Mouse (Mus musculus): ENCODE data around the gene Klf8. TPM values are rescaled to one million over a fixed set of nuclear protein-coding genes. Genes with fewer than 3 reads are reported as not detected.
"Not testable (repeated sequence)": the region's sequence is repeated elsewhere in the genome, so short reads cannot be mapped to it uniquely, and the experiment has no call there.

Gene Klf8
- total RNA-seq (2015) (5.7 and 7.0 TPM in 2 replicates), total RNA-seq (2017) (3.5 and 11.2 TPM in 2 replicates)

DNA sequence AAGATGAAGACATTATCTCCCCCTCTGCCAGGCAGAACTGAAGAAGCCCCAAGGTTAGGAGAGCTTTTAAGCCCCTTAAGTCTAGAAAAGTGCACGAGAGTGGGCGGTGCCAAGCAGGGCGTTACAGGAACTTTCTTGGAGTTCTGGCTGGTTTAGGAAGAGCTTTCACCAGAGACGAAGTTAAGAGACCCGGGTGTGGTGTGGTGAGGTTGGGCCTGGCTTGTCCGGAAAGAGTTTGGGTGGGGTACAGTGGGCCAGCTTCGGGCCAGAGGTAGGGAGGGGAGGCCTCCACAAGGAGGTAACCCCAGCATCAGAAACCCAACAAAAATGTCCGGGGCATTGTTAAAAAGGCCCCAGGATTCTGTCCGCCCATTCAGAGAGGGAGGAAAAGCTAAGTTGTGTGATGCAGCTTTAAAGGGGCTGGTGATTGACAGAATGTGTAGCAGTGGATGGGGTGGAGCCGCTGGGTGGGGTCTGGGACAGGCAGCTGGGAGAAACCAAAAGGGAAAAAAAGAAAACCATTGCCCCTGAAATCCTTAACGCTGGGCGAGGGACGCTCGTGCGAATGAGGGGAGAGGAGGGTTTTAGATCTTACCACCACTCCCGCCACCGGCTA is at the start of gene Klf8:
TSS of gene Klf8 (plus strand) at position 163 of the 616 bp plus-strand sequence.
- peak; percentile 65 for ATAC-seq (ENCODE audit: poor library complexity, severe bottlenecking)

DNA sequence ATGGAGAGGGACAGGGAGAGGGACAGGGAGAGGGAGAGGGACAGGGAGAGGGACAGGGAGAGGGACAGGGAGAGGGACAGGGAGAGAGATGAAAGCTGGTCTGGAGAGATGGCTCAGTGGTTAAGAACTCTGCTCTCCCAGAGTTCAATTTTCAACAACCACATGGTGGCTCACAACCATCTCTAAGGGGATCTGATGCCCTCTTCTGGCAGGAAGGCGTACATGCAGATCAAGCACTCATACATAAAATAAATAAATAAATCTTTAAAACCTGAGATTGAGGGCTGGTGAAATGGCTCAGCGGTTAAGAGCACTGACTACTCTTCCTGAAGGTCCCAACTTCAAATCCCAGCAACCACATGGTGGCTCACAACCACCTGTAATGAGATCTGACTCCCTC is 38.1 kb upstream of the Klf8 start:
- not testable (repeated sequence) for ATAC-seq (ENCODE audit: poor library complexity, severe bottlenecking)

DNA sequence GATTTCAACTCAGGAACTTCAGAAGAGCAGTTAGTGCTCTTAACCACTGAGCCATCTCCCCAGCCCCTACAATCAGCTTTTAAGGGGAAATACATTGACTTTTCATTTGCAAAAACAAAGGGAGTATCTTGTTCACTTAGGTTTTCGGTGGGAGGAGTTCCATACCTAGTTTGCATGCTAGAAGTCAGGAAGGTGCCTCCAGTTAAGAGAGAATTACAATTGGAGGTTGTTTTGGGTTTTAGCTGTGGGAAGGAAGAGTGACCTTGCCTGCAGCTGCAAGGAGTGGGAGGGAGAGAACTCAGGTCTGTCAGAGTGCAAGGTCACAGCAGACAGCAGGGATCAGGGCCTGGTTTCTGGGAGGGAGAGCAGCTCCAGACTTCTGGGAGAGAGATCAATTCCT is 26.2 kb upstream of the Klf8 start:
- ATAC-seq (ENCODE audit: poor library complexity, severe bottlenecking): no peak

DNA sequence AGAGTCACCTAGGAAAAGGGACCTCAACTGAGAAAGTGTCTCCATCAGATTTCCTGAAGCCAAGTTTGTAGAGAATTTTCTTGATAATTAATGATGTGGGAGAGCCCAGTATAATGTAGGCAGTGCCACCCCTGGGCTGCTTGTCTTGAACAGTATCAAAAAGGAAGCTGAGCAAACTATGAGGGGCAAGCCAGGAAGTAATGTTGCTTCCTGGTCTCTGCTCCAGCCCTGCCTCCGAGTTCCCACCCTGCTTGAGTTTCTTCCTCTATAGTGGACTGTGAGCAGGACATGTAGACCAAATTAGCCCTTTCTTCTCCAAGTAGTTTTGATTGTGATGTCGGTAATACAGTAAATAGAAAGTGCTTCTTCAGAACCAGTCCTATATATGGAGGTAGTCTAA is 6.0 kb upstream of the Klf8 start:
- ATAC-seq (ENCODE audit: poor library complexity, severe bottlenecking): peak; percentile 71

DNA sequence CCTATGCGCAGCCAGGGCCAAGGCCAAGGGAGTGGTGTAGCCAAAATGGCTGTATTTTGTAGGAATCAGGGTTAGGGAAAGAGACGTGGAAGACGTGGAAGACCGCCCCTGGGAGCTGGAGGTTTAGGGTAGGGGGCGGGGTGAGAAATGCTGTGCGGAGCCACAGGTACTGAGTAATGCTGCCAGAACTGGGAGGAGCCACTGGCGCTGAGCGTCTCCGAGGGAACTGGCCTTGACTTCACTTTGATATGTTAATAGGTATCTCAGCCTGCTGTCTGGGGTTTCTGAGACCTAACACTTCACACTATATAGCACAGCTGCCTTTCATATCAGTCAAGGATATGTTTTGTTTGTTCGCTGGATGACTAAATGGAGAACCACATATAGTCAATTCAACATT is 4.0 kb upstream of the Klf8 start:
- ATAC-seq (ENCODE audit: poor library complexity, severe bottlenecking): no peak

DNA sequence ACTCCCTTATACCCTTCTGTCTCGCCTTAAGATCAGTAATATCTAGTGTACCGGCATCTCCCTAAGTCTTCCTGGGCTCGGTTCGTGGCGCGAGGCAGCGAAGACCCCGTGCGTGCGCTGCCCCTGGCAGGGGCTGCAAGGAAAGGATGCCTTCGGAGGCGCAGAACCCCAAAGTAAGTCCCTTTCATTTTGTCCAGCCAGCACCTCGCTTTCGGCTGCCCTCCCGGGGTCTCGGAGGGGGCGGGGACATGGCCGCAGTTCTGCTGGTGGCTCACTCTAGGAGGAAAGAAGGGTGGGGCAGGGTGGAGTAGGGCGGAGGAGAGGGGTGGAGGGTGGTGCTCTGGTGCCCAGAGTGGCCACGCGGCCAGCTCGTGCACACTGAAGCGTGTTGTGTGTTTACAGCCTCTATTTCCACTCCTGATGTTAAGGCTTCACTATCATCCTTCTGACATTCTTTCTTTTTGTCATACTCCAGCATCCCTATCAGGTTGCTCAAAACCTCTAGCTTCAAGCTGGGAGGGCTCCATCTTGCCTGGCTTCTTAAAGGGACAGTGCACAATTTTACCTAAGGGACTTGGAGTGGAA is 746 bp downstream of the Klf8 start:
- peak; percentile 91 for ATAC-seq (ENCODE audit: poor library complexity, severe bottlenecking)

DNA sequence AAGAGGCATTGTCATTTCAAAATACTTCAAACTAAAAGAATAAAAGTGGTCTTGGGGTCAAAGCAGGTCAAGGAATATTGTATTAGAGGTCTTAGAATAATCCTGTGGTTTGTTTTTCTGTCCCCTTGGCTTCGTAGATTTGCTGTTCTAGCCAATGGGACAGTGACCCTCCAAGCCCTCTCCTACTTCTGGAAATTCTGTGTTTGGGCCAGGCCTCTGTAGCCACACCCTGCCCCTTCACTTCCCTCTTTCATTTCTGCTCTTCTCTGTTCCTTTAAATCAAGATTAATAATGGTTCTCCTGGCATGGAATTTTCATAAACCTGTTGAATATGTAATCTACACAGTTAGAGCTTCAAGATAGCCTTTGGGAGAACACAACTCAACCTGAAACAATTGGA is 17.0 kb downstream of the Klf8 start:
- ATAC-seq (ENCODE audit: poor library complexity, severe bottlenecking): peak; percentile 90

DNA sequence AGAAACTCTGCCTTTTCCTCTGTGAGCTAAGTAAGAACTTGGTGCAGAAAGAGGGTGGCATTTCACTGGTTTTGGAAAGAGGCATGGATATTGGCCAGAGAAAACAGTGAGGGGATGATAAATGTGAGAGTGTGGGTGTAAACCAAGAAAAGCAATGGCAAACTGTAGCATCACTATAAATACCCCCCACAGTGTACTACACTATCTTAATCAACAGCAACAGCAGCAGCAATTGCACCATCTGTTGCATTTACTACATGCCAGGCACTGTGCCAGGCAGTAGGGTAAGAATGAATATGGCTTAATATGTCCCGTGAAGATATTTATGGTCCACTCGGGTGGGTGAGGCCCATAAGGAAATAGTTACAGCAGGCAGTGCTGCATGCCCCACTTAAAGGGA is 18.2 kb downstream of the Klf8 start:
- ATAC-seq (ENCODE audit: poor library complexity, severe bottlenecking): peak; percentile 24; the same call in 1 of the 2 replicates

DNA sequence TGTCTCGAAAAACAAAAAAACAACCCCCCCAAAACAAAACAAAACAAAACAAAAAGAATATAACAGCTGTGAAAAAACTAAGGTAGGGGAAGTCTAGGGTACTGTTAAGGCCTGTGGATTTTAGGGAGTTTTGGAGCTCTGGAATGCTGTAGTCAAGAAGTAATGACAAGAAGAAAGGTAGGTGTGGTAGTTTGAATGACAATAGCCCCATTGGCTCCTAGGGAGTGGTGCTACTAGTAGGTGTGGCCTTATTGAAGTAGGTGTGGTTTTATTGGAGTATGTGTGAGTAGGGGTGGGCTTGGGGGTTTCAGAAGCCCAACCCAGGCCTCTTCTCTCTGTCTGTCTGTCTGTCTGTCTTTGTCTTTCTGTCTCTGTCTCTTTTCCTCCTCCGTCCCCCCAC is 44.9 kb downstream of the Klf8 start:
- no peak for ATAC-seq (ENCODE audit: poor library complexity, severe bottlenecking)

DNA sequence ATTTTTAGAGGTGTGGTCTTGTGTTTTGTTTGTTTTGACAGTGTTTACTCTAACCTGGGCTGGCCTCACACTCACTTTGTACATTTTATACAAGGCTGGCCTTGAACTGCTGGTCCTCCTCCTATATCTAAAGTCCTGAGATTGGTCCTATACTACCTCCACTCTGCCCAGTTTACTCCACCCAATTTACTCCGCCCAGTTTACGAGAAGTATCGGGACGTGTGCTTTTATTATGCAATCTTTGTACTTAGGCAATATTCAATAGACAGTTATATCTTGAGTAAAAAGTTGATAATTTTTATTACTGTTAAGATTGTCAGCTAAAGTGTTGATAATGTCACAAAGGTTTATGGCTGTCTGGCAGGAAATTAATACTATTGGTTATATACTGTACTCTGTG is 74.1 kb downstream of the Klf8 start:
- no peak for ATAC-seq (ENCODE audit: poor library complexity, severe bottlenecking)

DNA sequence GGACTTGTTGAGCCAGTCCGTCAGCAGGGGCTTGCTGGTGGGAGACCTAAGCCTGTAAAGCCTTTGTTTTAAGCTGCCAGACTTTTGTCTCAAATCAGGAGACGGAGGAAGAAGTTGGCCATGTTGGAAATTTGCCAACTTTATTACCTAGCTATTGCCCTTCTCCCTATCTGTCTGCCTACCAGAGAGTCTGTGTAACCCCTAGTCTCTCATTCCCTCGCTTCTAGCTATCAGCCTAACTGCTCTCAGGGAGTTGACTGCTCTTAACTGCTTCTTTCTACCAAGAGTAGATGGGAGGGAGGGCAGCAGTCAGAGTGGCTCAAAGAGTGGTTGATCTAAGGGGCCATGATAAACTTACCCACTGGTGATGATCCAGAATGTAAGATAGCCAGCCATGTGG is 85.8 kb downstream of the Klf8 start:
- no peak for ATAC-seq (ENCODE audit: poor library complexity, severe bottlenecking)

DNA sequence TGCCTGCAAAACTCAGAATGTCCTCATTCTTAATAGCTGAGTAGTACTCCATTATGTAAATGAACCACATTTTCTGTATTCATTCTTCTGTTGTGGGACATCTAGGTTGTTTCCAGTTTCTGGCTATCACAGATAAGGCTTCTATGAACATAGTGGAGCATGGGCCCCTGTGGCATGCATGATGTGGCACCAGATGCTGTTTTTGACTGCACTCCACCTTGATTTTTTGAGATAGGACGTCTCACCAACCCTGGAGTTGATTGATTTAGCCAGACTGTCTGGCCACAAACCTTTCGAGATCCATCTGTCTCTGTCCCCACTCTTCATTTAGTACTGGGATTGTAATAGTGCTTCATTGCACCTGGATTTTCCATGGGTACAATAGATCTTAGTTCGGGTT is 96.9 kb downstream of the Klf8 start:
- not testable (repeated sequence) for ATAC-seq (ENCODE audit: poor library complexity, severe bottlenecking)

DNA sequence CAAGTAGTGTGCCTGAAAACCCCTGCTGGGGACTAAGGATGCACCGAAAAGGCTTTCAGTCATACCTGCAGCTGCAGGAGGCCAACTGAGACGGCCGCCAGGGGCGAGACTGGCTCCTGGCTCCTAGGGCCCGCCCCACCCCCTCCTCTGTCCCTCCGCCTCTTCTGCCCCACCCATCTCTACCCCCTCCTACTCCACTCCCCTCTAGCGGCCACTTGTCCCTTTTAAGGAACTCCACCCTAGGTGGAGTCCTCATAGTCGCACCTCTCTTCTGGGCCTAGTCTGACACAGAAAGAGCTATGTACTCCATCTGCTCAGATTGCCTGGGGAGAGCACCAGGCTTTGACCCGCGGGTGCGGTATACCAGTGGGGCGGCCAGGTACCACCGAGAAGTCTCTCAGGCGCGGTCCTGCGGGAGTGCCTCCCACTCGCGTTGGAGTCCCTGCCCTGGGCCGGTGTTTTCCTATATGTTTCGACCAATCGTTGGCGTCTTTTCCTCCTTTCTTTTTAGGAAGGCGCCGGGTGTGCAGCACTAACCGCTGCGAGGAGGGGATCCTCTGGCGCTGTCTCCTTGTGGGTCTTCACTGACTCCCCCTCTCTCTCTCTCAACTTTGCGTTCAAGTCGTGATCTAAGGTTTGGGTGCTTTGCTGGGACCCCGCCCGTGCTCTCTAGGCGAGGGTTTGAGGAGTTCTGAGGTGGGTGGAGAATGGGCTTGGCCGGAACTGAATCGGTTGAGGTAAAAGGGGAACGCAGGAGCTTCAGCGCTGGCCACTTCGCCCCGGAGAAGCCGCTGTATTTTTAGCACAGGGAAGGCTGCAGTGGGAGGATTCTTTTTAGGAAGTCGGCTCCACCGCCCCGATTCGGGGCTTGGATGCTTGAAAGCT is 122.3 kb downstream of the Klf8 start:
- peak; percentile 85 for ATAC-seq (ENCODE audit: poor library complexity, severe bottlenecking)

DNA sequence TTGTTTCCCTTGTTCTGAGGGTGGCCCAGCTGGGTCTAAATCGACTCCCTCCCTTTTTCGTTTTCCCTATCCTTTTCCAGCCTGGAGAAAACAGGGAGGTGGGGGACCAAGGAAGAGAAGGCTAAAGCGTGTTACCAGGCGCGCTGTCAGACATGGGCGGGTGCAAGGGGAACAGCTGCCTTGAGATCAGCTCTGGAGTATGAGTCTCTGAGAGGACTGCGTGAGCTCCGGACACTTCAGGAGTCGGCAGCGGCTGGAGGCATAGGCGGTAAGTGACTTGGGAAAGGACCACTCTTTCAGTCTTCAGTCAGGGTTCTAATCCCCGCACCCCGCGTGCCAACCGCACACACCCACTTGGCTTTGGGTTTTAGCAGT is 122.9 kb downstream of the Klf8 start:
- ATAC-seq (ENCODE audit: poor library complexity, severe bottlenecking): peak; percentile 52

DNA sequence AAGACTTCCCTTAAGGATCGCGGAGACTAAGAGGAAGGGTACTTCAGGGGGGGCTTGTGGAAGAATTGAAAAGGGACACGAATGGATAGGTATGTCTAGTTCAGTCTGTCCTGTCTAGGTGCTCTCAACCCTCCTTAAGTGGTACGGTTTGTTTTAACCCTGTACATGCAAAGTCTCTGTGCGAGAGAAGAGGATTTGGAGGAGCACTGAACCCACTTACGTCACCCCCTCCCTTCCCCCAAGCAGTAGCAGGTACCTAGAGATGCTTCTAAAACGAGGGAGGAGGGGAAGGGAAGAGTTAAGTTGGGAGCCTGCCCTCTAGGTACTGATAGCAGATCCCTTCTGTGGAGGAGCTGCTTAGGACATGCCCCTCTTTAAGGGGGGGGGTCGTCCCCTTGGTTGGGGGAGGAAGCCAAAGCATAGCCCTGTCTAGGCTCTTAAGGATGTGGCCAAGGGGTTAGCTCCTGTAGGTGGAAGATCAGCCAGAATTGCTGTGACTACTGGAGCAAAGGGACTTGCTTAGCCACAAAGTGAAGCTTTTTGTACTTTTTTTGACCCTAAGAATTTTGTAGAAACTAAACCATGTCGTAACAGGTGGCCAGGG is 123.5 kb downstream of the Klf8 start:
- ATAC-seq (ENCODE audit: poor library complexity, severe bottlenecking): no peak

DNA sequence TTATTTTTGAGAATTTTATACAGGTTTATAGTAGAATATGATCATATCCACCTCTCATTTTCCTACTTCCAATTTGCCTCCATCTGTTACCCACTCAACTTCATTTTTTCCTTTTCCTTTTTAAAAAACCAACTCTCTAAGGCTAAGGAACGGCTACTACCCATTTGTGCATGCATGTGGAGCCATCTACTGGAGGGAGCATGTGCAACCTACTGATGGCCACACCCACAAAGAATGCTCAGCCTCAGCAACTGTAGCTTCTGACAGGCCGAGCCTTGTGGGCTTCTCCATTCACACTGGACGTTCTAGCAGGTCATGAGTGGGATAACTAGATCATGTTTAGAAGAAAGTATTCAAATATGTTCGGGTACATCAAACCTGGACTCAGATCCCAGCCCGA is 129.5 kb downstream of the Klf8 start:
- ATAC-seq (ENCODE audit: poor library complexity, severe bottlenecking): peak; percentile 99

DNA sequence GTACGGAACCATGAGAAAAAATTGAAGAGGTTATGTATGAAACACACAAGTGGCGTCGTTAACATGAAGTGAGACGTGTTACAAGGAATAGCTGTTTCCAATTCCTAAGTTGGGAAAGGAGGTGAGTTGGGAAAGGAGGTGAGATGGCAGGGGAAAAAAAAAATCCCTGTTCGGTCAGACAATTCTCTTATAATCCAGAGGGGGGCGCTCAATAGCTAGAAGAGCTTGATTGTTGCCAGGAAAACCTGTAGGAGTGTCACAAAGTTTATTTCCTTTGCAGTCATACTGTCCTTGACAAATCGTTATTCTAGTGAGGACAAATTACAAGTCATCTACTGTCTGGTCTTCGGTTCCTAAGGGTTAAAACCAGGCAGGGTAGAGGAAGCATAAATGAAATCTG is 132.5 kb downstream of the Klf8 start:
- no peak for ATAC-seq (ENCODE audit: poor library complexity, severe bottlenecking)

DNA sequence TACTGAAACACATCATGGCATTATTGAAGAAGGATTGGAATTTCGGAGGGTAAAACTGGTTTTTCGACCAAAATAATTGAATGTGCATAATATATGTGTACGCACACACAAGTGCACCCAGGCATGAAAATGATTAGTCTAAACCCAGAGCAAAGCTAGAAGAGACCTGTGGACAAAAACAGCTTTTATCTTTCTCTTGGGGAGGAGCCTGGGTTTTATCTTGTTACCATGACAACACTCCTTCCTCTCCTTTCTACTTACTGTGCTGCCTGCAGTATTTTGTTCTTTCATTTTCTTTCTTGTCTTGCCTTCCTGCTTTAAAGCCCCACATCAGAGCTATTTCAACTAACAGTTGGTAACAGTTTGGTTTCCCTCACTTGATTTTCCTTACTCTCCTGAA is 137.8 kb downstream of the Klf8 start:
- no peak for ATAC-seq (ENCODE audit: poor library complexity, severe bottlenecking)

DNA sequence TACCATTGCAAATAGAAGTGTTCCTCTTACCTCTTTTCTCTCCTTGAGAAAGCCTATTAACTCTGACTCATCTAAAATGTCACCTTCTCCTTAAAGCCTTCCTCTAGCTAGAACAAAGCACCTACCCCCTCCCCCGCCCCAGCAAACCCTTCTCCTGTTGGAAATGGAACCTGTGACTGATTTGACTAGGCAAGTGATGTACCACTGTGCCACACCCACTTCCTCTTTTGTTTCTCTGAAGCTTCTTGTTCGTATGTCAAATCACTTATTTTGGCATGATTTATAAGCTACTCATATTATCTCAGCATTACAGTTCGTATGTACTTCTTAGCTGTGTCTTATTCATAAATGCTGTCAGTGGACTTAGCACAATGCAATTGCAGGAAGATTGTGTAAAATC is 144.5 kb downstream of the Klf8 start:
- peak; percentile 54; the same call in 1 of the 2 replicates for ATAC-seq (ENCODE audit: poor library complexity, severe bottlenecking)

DNA sequence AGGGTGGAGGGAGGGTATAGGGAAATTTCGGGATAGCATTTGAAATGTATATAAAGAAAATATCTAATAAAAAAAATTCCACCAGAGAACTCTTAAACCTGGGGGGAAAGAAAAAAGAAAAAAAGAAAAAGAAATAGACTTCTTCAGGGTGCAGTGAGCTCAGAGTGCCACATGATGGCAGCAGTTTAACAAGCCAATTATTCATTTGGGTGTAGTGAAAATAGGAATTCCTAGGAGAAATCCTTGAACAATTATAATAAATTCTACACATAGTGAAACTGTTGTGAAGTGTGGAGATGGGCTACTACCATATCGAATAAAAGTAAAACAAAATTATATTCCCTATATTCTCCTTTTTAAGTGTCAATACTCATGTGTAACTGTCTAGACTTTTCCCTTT is 152.0 kb downstream of the Klf8 start:
- ATAC-seq (ENCODE audit: poor library complexity, severe bottlenecking): no peak

DNA sequence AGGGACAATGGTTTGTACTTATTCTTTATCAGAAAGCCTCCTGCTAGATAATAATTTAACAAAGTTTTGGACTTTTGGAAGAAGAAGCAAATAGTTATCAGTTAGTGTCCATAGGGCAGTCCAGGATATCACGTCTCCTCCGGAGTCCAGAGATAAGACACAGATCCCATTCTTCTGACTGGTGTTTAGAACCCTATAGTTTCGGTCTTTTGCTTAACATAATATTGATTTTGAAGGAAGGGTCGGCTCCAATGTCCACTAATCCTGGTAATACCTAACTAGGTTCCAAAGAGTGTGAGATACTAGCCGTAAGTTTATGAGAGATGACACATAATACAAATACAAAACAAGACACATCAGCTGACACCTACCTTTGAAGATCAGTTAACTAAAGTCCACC is 179.8 kb downstream of the Klf8 start:
- ATAC-seq (ENCODE audit: poor library complexity, severe bottlenecking): no peak

All from megakaryocyte, adult 5-6 weeks (primary cell).